Mouse (Mus musculus): Measurements from ENCODE around the gene Mif. TPM values are rescaled to one million over a fixed set of nuclear protein-coding genes. Genes with fewer than 3 reads are reported as not detected.

The Mif gene
- total and polyA plus RNA-seq, 2 experiments from 2014 or later = 1,140 to 1,428 TPM

GRCm38 (mm10) chr10:75857598-75857997 lies 2.4 kb downstream of the Mif start:
- DNase-seq (ENCODE audit: low spot score) (no peak), ATAC-seq (ENCODE audit: insufficient read depth, low read depth) (no peak)
- H3K4me1 ChIP-seq (ENCODE audit: control insufficient read depth, insufficient read depth) = peaks cover 24% of the 10 kb centered on the region
- H3K4me2 ChIP-seq (ENCODE audit: low read depth, low read length) = no peak overlapping the region
- no peaks in the 10 kb centered on the region for H3K27me3 ChIP-seq (ENCODE audit: control insufficient read depth, insufficient read depth, low read length)
- TF ChIP-seq CTCF (IDR thresholded peaks at IDR 0.05; ENCODE audit: low read depth) (no peak), EP300 (IDR thresholded peaks at IDR 0.05; ENCODE audit: low read depth) (no peak)
- H3K4me3 ChIP-seq (ENCODE audit: low read depth, low read length) = no peak overlapping the region
- no peak overlapping the region for H3K27ac ChIP-seq (ENCODE audit: low read depth)
- H3K36me3 ChIP-seq (replicated peaks; ENCODE audit: control insufficient read depth, insufficient read depth, low read length) = 0 out of 2 replicates have a peak, but pooled peaks cover 10% of the 10 kb centered on the region
- WGBS = 77% methylated on average over 4 of the region's 4 CpGs
- H3K9ac ChIP-seq (replicated peaks; ENCODE audit: low read depth, low read length) = no peak overlapping the region
- H3K9me3 ChIP-seq (replicated peaks; ENCODE audit: control insufficient read depth, low read length) = no peaks in the 10 kb centered on the region

DNA sequence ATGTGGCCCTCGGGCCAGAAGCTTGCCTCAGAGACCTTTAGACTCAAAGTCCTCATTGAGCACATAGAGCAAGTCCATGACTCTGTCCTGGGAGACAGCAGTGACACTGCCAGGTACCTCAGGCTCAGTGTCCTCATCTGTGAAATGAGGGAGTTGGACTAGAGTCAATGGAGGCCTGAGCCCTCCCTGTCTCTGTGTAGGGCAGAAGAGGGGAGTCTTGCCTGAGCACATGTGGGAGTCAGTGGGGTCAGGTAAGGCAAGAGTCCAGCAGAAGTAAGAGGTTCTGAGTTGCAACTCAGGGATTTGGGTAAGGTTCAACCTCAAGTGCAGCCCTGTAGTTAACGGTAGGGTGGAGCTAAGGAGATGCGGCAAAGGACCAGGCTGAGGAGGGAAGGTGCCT lies 3.1 kb downstream of the Mif start:
- WGBS = 69% methylated on average over 3 of the region's 3 CpGs
- TF ChIP-seq CTCF (IDR thresholded peaks at IDR 0.05; ENCODE audit: low read depth) (no peak), EP300 (IDR thresholded peaks at IDR 0.05; ENCODE audit: low read depth) (no peak)
- H3K27me3 ChIP-seq (ENCODE audit: control insufficient read depth, insufficient read depth, low read length) = no peaks in the 10 kb centered on the region
- H3K9me3 ChIP-seq (replicated peaks; ENCODE audit: control insufficient read depth, low read length) = no peaks in the 10 kb centered on the region; the same call in 1 of the 2 replicates
- ATAC-seq (ENCODE audit: insufficient read depth, low read depth) (no peak), DNase-seq (ENCODE audit: low spot score) (no peak)
- no peak overlapping the region for H3K4me2 ChIP-seq (ENCODE audit: low read depth, low read length)
- no peak overlapping the region for H3K4me3 ChIP-seq (ENCODE audit: low read depth, low read length)
- 0 out of 2 replicates have a peak, but pooled peaks cover 10% of the 10 kb centered on the region for H3K36me3 ChIP-seq (replicated peaks; ENCODE audit: control insufficient read depth, insufficient read depth, low read length)
- no peak overlapping the region for H3K27ac ChIP-seq (ENCODE audit: low read depth)
- H3K9ac ChIP-seq (replicated peaks; ENCODE audit: low read depth, low read length) = no peak overlapping the region
- H3K4me1 ChIP-seq (ENCODE audit: control insufficient read depth, insufficient read depth) = peaks cover 24% of the 10 kb centered on the region

GRCm38 (mm10) chr10:75856155-75856907 lies 3.7 kb downstream of the Mif start:
- Histone ChIP-seq H3K36me3 (replicated peaks; ENCODE audit: control insufficient read depth, insufficient read depth, low read length) (0 out of 2 replicates have a peak, but pooled peaks cover 10% of the 10 kb centered on the region), H3K4me1 (ENCODE audit: control insufficient read depth, insufficient read depth) (peaks cover 22% of the 10 kb centered on the region), H3K9me3 (replicated peaks; ENCODE audit: control insufficient read depth, low read length) (no peaks in the 10 kb centered on the region; the same call in 1 of the 2 replicates), H3K4me2 (ENCODE audit: low read depth, low read length) (no peak overlapping the region), H3K4me3 (ENCODE audit: low read depth, low read length) (no peak overlapping the region), H3K27ac (ENCODE audit: low read depth) (no peak overlapping the region), H3K27me3 (ENCODE audit: control insufficient read depth, insufficient read depth, low read length) (no peaks in the 10 kb centered on the region), H3K9ac (replicated peaks; ENCODE audit: low read depth, low read length) (no peak overlapping the region)
- ATAC-seq (ENCODE audit: insufficient read depth, low read depth) (no peak), DNase-seq (ENCODE audit: low spot score) (no peak)
- 78% methylated on average over 11 of the region's 11 CpGs for WGBS
- TF ChIP-seq EP300 (IDR thresholded peaks at IDR 0.05; ENCODE audit: low read depth) = no peak
- no peak for TF ChIP-seq CTCF (IDR thresholded peaks at IDR 0.05; ENCODE audit: low read depth)

DNA sequence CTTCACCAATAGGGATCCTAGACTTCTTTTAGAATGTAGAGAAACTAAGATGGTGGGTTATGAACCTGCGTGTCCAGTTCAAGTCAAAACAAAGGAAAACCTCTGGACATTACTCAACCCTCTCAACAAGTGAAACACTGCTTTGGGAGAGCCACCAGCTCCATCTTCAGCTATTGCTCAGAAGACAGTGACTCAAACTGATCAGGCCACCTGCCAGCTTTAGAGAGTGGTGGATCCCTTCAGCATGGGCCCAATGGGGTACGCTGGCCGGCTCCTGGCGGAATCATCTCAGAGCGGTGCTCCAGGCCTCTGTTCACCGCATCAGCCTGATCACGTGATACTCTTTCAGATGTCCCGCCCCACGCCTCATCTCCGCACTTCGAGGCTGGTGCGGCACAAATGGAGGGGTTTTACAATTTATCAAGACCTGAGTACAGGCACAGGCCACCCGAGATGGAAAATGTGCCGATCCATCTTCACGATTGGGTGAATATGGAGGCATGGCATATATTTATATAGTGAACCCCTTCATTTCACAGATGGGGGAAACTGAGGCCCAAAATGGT lies 4.5 kb downstream of the Mif start:
- Histone ChIP-seq H3K4me3 (ENCODE audit: low read depth, low read length) (no peak overlapping the region), H3K9me3 (replicated peaks; ENCODE audit: control insufficient read depth, low read length) (no peaks in the 10 kb centered on the region; the same call in 1 of the 2 replicates), H3K4me1 (ENCODE audit: control insufficient read depth, insufficient read depth) (peaks cover 13% of the 10 kb centered on the region; the same call in 1 of the 2 replicates), H3K36me3 (replicated peaks; ENCODE audit: control insufficient read depth, insufficient read depth, low read length) (0 out of 2 replicates have a peak, but pooled peaks cover 10% of the 10 kb centered on the region), H3K4me2 (ENCODE audit: low read depth, low read length) (no peak overlapping the region), H3K9ac (replicated peaks; ENCODE audit: low read depth, low read length) (no peak overlapping the region), H3K27ac (ENCODE audit: low read depth) (no peak overlapping the region), H3K27me3 (ENCODE audit: control insufficient read depth, insufficient read depth, low read length) (no peaks in the 10 kb centered on the region)
- TF ChIP-seq CTCF (IDR thresholded peaks at IDR 0.05; ENCODE audit: low read depth) (no peak), EP300 (IDR thresholded peaks at IDR 0.05; ENCODE audit: low read depth) (no peak)
- WGBS = 87% methylated on average over 15 of the region's 15 CpGs
- ATAC-seq (ENCODE audit: insufficient read depth, low read depth) = no peak
- no peak for DNase-seq (ENCODE audit: low spot score)

- Histone ChIP-seq H3K4me2 (ENCODE audit: low read depth, low read length) (no peak overlapping the region), H3K9ac (replicated peaks; ENCODE audit: low read depth, low read length) (no peak overlapping the region), H3K36me3 (replicated peaks; ENCODE audit: control insufficient read depth, insufficient read depth, low read length) (0 out of 2 replicates have a peak, but pooled peaks cover 10% of the 10 kb centered on the region), H3K27me3 (ENCODE audit: control insufficient read depth, insufficient read depth, low read length) (no peaks in the 10 kb centered on the region), H3K9me3 (replicated peaks; ENCODE audit: control insufficient read depth, low read length) (no peaks in the 10 kb centered on the region; the same call in 1 of the 2 replicates), H3K27ac (ENCODE audit: low read depth) (no peak overlapping the region), H3K4me1 (ENCODE audit: control insufficient read depth, insufficient read depth) (peaks cover 10% of the 10 kb centered on the region; the same call in 1 of the 2 replicates), H3K4me3 (ENCODE audit: low read depth, low read length) (no peak overlapping the region)
- DNase-seq (ENCODE audit: low spot score) (no peak), ATAC-seq (ENCODE audit: insufficient read depth, low read depth) (no peak)
- TF ChIP-seq CTCF (IDR thresholded peaks at IDR 0.05; ENCODE audit: low read depth) = no peak
- TF ChIP-seq EP300 (IDR thresholded peaks at IDR 0.05; ENCODE audit: low read depth) = no peak
- 70% methylated on average over 6 of the region's 6 CpGs for WGBS
Observed at GRCm38 (mm10) chr10:75854791-75855190, 5.2 kb downstream of the Mif start.
